Mouse (Mus musculus): Measurements from ENCODE around the gene Creb3l4.

- TF ChIP-seq CTCF (IDR thresholded peaks at IDR 0.05; ENCODE audit: borderline replicate concordance, control insufficient read depth, extremely low read depth, insufficient read depth, low read length, poor library complexity) = no peak
- no peak for TF ChIP-seq POLR2A (IDR thresholded peaks at IDR 0.05; ENCODE audit: control insufficient read depth, extremely low read depth, insufficient read depth, low read length, poor library complexity)
Observed at GRCm38 (mm10) chr3:90255784-90256353, 12.6 kb upstream of the Creb3l4 start.

Data from thymus, adult 2 months (tissue).